Mouse (Mus musculus): ENCODE results near the gene Slc34a2. TPM values are rescaled to one million over a fixed set of nuclear protein-coding genes. Genes with fewer than 3 reads are reported as not detected.

Gene Slc34a2
- total RNA-seq, 2 experiments from 2014 or later: not detected

DNA sequence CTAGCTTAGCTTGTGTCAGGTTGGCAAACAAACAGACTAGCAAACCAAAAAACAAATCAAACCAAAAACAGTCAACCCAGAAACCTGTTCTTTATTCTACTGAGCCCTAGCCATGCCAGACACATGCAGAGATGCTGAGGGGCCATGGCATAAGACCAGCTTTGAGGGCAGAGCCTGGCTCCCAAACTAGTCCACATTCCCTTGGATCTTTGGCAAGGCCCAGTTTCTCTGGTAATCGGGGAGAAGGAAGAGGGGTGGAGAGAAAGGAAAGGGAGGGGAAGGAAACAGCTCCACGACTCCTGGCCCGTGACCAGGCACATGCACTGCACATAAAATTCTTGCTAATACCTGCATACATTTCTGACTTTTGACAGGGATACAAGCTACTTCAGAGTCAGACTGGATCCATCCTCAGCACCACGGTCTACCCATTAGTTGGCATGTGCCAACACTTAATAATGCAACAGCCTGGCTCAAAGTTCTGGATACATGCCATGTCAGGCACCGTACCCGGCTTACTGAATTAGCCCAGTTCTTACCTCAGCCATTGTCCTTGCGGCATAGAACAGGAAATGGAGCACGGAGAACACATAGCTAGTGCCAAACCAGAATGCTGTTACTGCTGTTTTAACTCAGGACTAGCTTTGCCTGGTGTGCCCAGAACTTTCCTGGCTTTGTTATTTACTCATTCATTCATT, 12.5 kb upstream of the Slc34a2 start:
- DNase-seq (ENCODE audit: low spot score in 2 of 2): no peak

DNA sequence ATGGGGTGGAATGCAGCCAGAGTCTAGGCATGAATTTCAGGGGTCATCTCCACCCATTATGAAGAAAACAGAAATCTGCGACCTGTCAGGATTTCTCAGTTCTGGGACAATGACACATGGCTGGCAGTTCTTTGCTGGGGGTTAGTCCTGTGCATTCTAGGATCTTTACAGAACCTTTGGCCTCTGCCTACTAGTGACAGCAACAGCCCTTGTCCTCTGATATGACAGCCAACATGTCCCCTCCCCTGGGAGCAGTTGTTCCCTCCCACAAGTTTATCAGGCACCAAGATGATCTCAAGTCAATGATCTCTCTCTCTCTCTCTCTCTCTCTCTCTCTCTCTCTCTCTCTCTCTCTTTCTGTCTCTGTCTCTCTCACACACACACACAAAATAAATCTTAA, 6.5 kb upstream of the Slc34a2 start:
- DNase-seq (ENCODE audit: low spot score in 2 of 2): no peak

DNA sequence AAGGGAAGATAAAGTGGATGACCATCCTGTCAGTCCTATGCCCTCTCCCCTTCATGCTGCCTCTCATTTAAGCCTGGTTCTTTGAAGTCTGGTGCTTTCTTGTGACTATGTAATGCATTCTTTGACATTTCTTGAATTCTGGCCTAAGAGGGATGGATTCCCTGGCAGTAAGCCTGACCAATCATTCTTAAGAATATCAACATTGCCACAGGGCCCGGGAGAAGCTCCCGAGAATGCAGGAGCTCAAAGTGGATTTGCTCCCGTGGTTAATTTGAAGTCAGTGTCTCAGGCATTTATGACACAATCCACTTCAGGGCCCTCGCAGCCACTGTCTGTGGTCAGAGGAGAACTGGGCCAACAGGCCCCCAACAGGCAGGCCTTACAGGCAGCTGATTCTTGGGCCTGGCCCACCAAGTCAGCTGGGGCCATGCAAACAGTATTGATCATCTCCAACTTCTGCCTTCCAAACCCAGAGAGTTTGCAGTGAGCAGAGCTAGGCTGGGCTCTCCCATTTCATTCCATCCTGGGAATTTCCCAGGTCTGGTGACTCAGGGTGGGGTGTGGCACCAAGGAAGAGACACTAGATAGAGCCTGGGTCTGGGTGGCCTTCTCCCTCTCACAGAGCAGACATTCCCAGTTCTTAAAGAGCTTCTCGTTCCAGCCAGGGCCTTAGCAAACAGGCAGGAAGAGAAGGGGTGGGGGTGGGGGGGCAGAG, 4.3 kb downstream of the Slc34a2 start:
- DNase-seq (ENCODE audit: low spot score in 2 of 2): no peak

DNA sequence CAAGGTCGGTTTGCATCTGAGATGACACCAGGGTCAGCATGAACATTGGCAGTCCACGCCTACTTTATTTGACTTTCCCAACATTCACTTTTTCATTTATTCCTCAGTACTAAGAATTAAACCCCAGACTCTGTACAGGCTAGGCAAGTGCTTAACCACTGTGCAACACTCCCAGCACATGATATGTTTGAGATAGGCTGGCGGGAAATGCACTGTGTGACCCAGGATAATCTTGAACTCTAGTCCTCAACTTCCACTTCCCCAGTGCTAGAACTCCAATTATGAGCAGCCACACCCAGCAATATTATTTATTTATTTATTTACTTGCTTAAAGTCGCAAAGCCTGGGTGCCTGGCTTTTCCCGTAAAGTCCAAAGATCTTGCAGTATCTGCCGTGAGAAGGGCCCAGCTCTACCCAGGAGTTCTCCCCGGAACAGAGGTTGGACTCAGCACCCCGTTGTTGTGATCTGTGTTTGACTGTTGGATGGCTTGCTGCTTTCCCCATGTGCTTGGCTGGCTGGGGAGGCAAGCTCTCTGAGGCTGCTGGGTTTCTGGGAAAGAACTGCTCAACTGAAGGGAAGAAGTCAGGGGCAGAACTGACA, 5.0 kb downstream of the Slc34a2 start:
- DNase-seq (ENCODE audit: low spot score in 2 of 2): no peak

DNA sequence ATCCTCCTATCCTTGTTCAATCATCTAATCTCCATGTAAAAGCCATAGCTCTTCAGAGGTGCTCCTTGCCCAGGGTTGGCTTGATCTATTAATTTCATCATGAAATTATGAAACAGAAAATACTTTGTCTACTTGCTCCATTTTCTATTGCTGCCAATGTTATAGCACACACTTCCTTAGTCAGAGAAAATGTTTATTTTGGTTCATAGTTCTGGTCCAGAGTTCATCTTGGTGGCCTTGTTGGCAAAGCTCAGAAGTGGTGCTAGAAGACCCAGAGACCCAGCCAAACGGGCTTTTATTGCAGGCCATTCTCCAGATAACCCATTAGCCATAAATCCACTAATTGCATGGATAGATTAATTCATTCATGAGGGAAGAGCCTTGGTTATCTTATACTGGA, 5.8 kb downstream of the Slc34a2 start:
- DNase-seq (ENCODE audit: low spot score in 2 of 2): no peak

DNA sequence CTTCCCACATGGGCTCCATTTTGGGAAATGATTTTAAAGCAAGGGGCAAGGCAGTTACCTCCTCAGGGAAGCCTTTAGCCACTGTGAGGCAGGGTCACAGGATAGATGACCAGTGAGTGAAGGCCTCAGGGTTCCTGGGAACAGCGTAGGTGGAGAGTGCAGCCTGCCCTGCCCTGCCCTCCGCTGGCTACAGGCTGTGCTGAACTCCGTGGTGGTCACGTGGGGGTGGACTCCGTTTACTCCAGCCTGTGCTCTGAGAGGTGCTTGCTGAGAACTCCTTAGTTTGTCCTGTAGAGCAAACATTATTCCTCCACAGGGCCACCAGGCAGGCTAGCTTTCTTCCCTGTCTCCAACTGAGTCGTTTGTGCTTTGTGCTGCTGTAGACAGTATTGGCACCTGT, 10.1 kb downstream of the Slc34a2 start:
- no peak for DNase-seq (ENCODE audit: low spot score in 2 of 2)

DNA sequence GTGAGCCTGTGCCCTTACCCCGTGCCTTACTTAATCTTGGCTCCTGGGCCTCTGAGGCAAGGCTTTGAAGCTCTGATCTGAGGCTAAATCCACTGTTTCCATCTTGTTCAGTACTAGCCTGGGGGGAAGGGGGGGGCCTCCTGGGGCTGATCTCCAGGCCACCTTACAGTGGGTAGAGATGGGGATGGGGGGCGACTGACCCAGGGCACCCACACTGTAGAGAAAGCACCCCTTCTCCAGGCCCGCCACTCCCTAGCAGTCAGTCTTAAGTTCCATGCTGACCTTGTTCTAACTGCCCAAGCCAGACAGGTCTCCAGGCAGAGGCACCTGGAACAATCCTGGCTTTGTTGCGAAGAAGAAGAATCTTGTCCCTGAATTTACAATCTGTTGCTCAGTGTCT, 10.7 kb downstream of the Slc34a2 start:
- DNase-seq (ENCODE audit: low spot score in 2 of 2): no peak

DNA sequence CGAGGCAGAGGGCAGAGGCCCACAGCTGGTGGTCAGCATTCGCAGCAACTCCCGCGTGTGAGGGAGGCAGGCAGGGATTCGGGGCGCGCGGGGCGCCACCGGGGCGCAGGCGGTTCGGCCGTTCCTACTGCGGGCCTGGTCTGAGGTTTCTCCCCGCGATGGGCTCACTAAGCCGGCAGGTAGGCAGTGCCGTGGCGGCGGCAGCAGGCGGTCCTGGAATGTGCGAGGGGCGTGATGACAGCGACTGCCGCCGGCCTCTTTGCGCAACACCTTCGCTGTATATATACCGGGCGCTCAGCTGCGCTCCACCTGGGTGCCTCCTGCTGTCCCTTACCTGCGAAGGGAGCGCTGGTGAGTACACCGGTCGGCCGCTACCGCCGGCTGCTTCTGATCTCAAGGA, 11.2 kb downstream of the Slc34a2 start:
- DNase-seq (ENCODE audit: low spot score in 2 of 2): no peak

DNA sequence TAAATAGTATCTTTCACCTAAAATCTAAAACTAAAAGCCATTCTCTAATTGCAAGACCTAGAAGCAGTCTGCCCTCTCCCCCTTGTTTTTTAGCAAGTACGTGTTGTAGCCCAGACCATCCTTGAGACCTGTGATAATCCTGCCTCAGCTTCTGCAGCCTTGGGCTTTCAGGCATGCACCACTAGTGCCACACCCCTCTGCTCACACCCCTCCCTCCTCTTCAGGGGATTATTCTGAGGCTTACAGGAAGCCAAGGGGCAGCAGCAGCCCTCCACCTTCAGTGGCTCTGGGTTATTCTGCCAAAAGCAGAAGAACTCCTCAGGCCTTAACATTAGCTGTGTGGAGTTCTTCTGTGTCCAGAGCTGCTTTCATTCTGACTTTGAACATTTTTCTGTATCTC, 13.1 kb downstream of the Slc34a2 start:
- DNase-seq (ENCODE audit: low spot score in 2 of 2): no peak

DNA sequence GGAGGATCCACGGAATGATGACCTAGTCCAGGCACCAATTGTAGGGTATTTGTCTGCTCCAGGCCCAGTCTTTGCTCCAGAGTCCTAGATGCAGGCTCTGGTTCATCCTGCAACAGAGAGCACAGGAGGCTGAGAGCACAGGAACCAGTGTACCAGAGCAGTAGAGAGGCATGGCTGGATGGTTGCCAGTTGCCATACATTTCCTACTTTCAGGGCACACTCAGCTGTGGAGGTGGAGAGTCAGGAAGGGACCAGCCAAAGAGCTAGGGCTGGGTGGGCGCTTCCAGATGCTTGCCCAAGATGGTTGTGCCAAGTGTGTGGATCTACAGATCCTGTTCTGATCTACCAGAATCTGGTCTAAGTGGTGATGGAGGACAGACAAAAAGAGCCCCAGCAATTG, 15.4 kb downstream of the Slc34a2 start:
- no peak for DNase-seq (ENCODE audit: low spot score in 2 of 2)

DNA sequence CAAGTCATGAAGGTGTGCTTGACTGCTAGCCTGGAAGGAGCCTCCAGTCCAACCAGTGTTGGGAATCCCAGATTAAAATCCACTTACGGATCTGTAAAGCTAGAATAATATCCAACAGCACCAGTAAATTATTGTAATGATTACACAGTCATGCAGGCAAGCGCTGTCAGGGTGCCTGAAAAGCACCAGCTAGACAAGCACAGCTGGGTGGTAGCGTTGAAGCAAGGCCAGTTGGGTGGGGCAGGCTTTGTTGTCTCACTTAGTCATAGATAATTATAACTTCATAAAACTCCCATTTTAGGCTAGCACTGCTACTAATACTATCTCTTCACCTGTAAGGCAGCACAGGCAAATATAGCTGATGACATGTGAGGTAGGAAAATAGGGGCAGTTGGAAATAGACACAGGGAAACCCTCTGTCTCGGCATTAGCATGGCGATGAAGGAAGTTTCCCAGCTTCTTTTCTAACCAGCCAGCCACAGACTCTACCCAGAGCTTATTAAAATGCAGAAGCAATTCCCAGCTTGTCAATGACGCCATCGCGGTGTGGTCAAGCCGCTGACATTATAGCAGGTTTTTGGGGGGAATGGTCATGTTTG, 23.8 kb downstream of the Slc34a2 start:
- DNase-seq (ENCODE audit: low spot score in 2 of 2): no peak

DNA sequence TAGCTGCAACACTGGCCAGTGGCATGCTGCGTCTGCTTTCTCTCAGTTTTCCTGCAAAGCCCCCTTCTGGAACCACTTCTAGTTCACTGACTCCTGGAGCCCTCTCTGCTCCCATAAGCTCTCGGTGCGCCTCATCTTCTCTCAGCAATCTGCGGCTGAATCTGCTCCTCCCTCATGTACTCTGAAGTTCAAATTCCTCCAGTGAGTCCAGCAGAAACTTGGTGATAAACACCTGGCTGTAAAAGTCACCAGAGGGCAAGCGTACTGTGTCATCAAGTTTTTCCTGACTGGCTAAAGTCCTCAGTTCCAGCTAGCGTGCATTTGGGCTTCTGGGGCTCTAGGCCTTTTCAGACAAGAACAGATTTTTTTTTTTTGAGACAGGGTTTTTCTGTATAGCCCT, 36.7 kb downstream of the Slc34a2 start:
- DNase-seq (ENCODE audit: low spot score in 2 of 2): no peak

DNA sequence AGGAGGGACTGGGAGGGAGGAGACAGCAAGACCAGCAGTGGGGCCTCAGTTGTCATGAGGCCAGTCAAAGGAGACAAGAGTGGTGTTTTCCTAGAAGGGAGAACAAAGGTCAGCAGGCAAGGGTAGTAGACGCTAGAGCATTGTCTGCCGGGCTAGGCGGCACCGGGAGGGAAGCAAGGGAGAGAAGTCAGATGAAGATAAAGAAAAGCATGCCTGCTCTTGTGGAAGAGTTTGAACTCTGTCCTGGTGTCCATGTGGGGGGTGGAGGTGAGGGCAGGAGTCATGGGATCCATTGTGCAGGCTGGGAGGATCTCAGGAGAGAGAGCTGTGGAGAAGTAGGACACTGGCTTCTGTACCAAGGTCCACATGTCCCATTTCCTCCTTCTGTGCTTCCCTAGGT, 40.6 kb downstream of the Slc34a2 start:
- DNase-seq (ENCODE audit: low spot score in 2 of 2): no peak

DNA sequence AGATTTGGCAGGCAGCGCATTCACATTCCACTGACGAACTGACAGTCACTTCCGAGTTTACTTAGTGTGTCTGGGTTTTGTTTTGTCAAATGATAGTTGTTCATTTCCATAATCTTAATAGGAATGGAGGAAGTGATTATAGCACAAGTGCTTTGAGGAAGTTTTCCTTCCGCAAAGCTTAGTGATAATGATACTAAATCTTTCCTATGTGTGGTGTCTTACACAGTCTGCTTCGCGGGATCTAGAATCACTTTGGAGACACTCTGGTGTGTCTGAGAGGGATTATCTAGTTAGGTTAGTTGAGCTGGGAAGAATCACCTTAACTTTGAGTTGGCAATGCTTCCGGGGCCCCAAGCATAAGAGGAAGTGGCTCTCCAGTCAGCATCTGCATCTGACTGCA, 49.6 kb downstream of the Slc34a2 start:
- no peak for DNase-seq (ENCODE audit: low spot score in 2 of 2)

DNA sequence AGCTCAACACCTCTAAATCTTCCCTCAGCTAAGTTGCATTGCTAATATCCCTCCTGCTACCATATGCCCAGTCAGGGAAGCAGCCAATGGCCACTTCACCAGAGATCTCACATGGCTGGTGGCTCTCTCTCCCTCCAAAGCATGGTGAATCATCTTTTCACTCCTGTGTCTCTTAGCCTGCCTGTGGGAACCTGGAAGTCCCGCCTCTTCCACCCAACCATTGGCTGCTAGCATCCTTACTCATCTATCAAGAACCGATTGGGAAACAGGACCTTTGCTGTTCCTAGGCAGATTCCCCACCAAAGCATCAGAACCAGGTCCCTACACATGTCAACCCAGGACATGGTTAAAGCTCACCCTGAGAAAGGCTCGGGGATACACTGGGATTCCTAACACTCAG, 53.5 kb downstream of the Slc34a2 start:
- DNase-seq (ENCODE audit: low spot score in 2 of 2): no peak

DNA sequence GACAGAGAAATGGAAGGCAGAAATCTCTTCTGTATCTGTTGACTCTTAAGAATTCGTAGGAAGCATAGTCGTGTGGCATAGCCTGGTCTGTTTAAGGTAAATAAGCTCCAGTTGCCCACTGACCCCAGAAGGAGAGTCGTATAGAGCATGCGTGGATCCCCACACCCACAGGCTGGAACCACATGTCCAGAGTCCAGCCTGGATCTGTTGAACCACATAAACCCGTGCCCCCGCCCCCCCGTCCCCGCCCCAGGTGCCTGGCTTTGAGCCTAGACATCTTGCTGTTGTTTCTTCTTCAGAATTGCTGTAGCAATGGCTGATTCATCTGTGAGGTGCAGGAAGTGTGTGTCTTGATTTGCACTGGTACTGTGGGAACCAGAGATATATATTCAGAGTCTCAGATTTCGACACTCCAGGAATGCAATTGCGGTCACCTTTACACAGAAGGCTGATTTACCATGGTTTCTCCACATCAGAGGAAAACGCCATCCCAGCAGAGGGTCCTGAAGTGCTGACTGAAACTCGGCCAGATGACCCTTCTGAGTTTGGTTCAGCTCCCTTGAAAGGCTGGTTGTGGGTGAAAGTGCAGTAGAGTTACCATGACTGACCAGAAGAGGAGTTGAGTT, 64.1 kb downstream of the Slc34a2 start:
- no peak for DNase-seq (ENCODE audit: low spot score in 2 of 2)

DNA sequence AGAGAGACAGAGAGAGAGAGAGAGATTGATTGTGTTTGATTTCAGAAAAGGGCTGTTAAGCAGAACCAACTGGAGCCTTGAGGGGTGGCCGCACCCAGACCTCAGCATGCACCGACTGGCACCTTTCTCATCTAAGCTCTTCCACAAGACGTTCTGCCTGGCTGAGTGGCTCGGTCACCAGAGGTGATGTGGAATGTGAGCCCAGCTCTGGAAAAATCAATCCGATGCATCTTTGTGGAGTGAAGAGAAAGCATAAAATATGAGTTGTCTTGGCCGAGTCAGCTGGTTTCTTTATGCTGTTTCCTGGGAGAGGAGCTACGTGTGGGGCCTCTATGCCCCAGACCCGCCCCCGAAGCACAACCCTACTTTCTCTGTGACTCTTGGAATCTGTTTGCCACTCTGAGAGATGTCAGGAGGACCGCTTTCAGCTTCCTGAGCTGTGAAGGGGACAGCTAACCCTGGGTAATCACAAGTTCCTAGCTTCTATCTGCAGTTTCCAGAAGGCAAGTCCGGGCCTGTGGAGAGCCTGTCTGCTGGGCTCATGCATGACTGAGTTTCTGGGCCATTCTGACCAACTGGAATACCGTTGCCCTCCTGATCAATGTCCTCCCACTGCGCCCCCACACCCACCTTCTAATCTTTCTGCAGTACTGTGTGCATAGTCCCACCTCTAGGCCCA, 66.4 kb downstream of the Slc34a2 start:
- no peak for DNase-seq (ENCODE audit: low spot score in 2 of 2)

DNA sequence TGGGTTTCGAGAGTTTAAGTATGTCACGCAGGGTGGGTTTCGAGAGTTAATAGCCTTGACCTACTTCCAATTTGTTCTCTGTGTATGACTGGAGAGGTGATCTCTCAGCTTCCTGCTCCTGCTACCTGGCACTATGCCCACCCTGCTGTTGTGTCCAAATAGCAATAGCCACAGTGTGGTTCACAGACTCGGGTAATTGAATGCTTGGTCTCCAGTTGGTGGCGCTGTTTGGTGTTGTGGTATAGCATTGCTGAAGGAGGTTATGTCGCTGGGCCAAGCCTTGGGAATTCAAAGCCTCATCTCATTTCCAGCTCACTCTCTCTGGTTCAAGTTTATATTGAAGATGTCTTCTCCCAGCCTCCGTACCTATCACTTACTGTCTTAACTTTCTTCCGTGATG, 67.8 kb downstream of the Slc34a2 start:
- DNase-seq (ENCODE audit: low spot score in 2 of 2): no peak

DNA sequence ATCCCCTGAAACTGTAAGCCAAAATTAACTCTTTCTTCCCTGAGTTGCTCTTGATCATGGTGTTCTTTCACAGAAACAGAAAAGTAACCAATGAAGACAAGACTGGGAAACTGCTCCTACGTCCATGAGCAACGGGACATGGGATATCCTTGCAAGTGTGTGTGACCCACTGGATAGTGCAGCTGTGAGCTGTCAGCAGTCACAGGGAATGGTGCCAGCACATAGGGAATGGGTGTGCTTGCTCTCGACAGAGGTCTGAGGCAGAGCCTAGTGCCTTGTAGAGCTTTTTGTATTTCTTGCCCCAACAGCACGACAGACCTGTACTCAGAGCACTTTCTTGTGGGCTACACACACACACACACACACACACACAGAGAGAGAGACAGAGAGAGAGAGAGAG, 68.2 kb downstream of the Slc34a2 start:
- no peak for DNase-seq (ENCODE audit: low spot score in 2 of 2)

DNA sequence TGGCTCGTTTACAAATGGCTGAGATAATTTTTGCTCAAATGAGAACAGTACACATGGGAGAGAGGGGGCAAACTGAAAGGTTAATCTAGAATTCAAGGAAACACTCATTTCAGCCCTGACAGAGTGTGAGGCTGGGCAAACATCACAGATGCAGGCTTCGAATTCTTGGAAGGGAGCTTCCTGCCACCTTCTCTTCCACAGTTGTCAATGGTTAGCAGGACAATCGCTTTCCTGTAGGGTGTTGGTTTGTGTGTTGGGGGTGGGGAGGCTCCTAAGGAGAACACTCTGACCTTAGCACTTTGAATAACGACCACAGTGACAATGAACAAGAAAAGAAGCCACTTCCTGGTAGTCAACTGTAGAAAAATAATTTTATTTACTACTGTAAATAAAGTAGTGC, 68.8 kb downstream of the Slc34a2 start:
- DNase-seq (ENCODE audit: low spot score in 2 of 2): no peak

DNA sequence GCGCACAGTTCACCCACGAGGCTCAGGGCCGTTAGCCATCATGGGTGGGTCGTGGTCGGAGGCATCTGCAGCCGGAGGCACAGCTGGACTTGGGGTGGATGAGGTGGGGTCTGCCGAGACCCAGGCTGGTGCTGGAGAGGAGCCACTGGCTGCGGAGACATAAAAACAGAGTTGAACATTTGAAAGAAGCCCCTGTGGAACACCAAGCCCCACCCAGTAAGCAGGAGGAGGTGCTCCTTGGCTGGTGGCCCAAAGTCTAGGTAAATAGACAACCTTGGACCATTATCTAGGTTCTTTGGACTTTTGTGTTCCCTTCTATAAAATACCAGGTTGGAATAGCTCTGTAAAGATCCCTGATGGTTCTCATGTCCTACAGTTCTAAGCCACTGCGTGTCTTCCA, 70.1 kb downstream of the Slc34a2 start:
- no peak for DNase-seq (ENCODE audit: low spot score in 2 of 2)

Measured in adrenal gland, adult 18-20 months (tissue).